In genomic region chr11:75486601-75487285, GRCm38 (mm10) we compare ENCODE assay signal across 8 mouse cellular contexts. TPM values are rescaled to one million over a fixed set of nuclear protein-coding genes. Genes with fewer than 3 reads are reported as not detected.
DNase-seq lines count a peak whose midpoint lies in the region; ATAC-seq and TF ChIP-seq lines count a peak whose summit lies in the region.

Gene Prpf8 (plus strand): TSS chr11:75486816.

- under 1% methylated on average over 52 of the region's 52 CpGs for WGBS in forebrain, embryonic 10.5 days
- under 1% methylated on average over 52 of the region's 52 CpGs for WGBS in heart, embryonic 15.5 days
- under 1% methylated on average over 52 of the region's 52 CpGs for WGBS in liver, embryonic 14.5 days (ENCODE audit: insufficient replicate concordance)
- WGBS in neural tube, embryonic 11.5 days = under 1% methylated on average over 50 of the region's 52 CpGs
- WGBS in stomach, postnatal 0 days = under 1% methylated on average over 52 of the region's 52 CpGs

- peak within 1 kb of the TSS; percentile 83 for H3K4me2 ChIP-seq in heart, embryonic 15.5 days
- H3K4me2 ChIP-seq in liver, embryonic 14.5 days (ENCODE audit: low read depth) = peak within 1 kb of the TSS; percentile 99
- H3K4me2 ChIP-seq in neural tube, embryonic 11.5 days (ENCODE audit: low read depth) = peak within 1 kb of the TSS; percentile 76
- peak within 1 kb of the TSS; percentile 85 for H3K4me2 ChIP-seq in stomach, postnatal 0 days (replicated peaks; ENCODE audit: low read depth)

- H3K27me3 ChIP-seq in forebrain, embryonic 10.5 days (ENCODE audit: poor library complexity, severe bottlenecking) = 0 out of 2 replicates have a peak, but pooled peaks cover 4% of the 10 kb centered on the region
- H3K27me3 ChIP-seq in heart, embryonic 15.5 days = peaks cover 5% of the 10 kb centered on the region; the same call in 1 of the 2 replicates
- no peaks in the 10 kb centered on the region for H3K27me3 ChIP-seq in liver, embryonic 14.5 days (ENCODE audit: control insufficient read depth, insufficient read depth, low read length)
- H3K27me3 ChIP-seq in neural tube, embryonic 11.5 days (ENCODE audit: control insufficient read depth, insufficient read depth, low read length) = no peaks in the 10 kb centered on the region
- H3K27me3 ChIP-seq in stomach, postnatal 0 days (ENCODE audit: control insufficient read depth, insufficient read depth, low read length) = no peaks in the 10 kb centered on the region

- peaks cover 43% of the 10 kb centered on the region for H3K36me3 ChIP-seq in forebrain, embryonic 10.5 days (replicated peaks)
- peaks cover 27% of the 10 kb centered on the region for H3K36me3 ChIP-seq in heart, embryonic 15.5 days
- peaks cover 31% of the 10 kb centered on the region for H3K36me3 ChIP-seq in liver, embryonic 14.5 days (replicated peaks; ENCODE audit: control insufficient read depth, insufficient read depth, low read depth)
- H3K36me3 ChIP-seq in neural tube, embryonic 11.5 days (ENCODE audit: control insufficient read depth, insufficient read depth, low read length) = peaks cover 18% of the 10 kb centered on the region
- peaks cover 24% of the 10 kb centered on the region for H3K36me3 ChIP-seq in stomach, postnatal 0 days (ENCODE audit: control insufficient read depth, insufficient read depth, low read length)

- H3K9ac ChIP-seq in heart, embryonic 15.5 days = peak within 1 kb of the TSS; percentile 93
- H3K9ac ChIP-seq in liver, embryonic 14.5 days (replicated peaks) = peak within 1 kb of the TSS; percentile 97
- peak within 1 kb of the TSS; percentile 97 for H3K9ac ChIP-seq in neural tube, embryonic 11.5 days (ENCODE audit: low read length)
- peak within 1 kb of the TSS; percentile 98 for H3K9ac ChIP-seq in stomach, postnatal 0 days (ENCODE audit: low read length)

- peak within 1 kb of the TSS; percentile 91 for H3K4me3 ChIP-seq in forebrain, embryonic 10.5 days
- peak within 1 kb of the TSS; percentile 93 for H3K4me3 ChIP-seq in heart, embryonic 15.5 days
- H3K4me3 ChIP-seq in liver, embryonic 14.5 days (ENCODE audit: insufficient read depth in 1 of 2, low read depth in 2 of 2, low read length in 2 of 2) = peak within 1 kb of the TSS; percentile 74 to 100
- H3K4me3 ChIP-seq in neural tube, embryonic 11.5 days (ENCODE audit: low read depth, low read length) = peak within 1 kb of the TSS; percentile 99
- H3K4me3 ChIP-seq in stomach, postnatal 0 days (ENCODE audit: low read depth, low read length) = peak within 1 kb of the TSS; percentile 98

- no peaks in the 10 kb centered on the region for H3K9me3 ChIP-seq in forebrain, embryonic 10.5 days
- H3K9me3 ChIP-seq in heart, embryonic 15.5 days (replicated peaks) = no peaks in the 10 kb centered on the region
- H3K9me3 ChIP-seq in liver, embryonic 14.5 days (ENCODE audit: control insufficient read depth, low read length) = no peaks in the 10 kb centered on the region
- H3K9me3 ChIP-seq in neural tube, embryonic 11.5 days (ENCODE audit: control insufficient read depth, low read length) = no peaks in the 10 kb centered on the region
- H3K9me3 ChIP-seq in stomach, postnatal 0 days (ENCODE audit: control insufficient read depth, low read length) = no peaks in the 10 kb centered on the region

- ATAC-seq in CD4-positive, CD25-positive, alpha-beta regulatory T cell, adult 4 months = peak; percentile 100
- peak; percentile 99 for ATAC-seq in heart, embryonic 15.5 days (replicated peaks; ENCODE audit: insufficient number of reproducible peaks, insufficient read depth, low FRiP score, low read depth)
- ATAC-seq in liver, embryonic 14.5 days (ENCODE audit: insufficient read depth) = peak; percentile 98
- ATAC-seq in neural tube, embryonic 11.5 days (ENCODE audit: insufficient read depth, low FRiP score, low TSS enrichment) = peak; percentile 99
- ATAC-seq in stomach, postnatal 0 days (ENCODE audit: low FRiP score, low TSS enrichment) = peak; percentile 100

- peaks cover 18% of the 10 kb centered on the region for H3K4me1 ChIP-seq in forebrain, embryonic 10.5 days
- H3K4me1 ChIP-seq in heart, embryonic 15.5 days (replicated peaks) = peaks cover 13% of the 10 kb centered on the region
- H3K4me1 ChIP-seq in liver, embryonic 14.5 days (replicated peaks; ENCODE audit: control insufficient read depth in 2 of 2, insufficient read depth in 2 of 2, low read length in 1 of 2) = peaks cover 8 to 11% of the 10 kb centered on the region in 2 experiments
- peaks cover 8% of the 10 kb centered on the region for H3K4me1 ChIP-seq in neural tube, embryonic 11.5 days (ENCODE audit: control insufficient read depth, insufficient read depth, low read length)
- peaks cover 6% of the 10 kb centered on the region for H3K4me1 ChIP-seq in stomach, postnatal 0 days (replicated peaks; ENCODE audit: control insufficient read depth, insufficient read depth)

- peak within 1 kb of the TSS; percentile 97 for H3K27ac ChIP-seq in forebrain, embryonic 10.5 days
- peak within 1 kb of the TSS; percentile 74 for H3K27ac ChIP-seq in heart, embryonic 15.5 days
- peak within 1 kb of the TSS; percentile 55 for H3K27ac ChIP-seq in liver, embryonic 14.5 days
- H3K27ac ChIP-seq in neural tube, embryonic 11.5 days (ENCODE audit: low read depth, low read length) = peak within 1 kb of the TSS; percentile 62; the same call in 1 of the 2 replicates
- peak within 1 kb of the TSS; percentile 84 for H3K27ac ChIP-seq in stomach, postnatal 0 days (replicated peaks)

- TF ChIP-seq CTCF in liver, embryonic 14.5 days (IDR thresholded peaks at IDR 0.05; ENCODE audit: low read depth) = no peak
- no peak for TF ChIP-seq CTCF in stomach, postnatal 0 days (IDR thresholded peaks at IDR 0.05; ENCODE audit: low read depth)

- TF ChIP-seq EP300 in liver, embryonic 14.5 days (IDR thresholded peaks at IDR 0.05; ENCODE audit: low read depth) = no peak
- TF ChIP-seq EP300 in stomach, postnatal 0 days (optimal IDR thresholded peaks at IDR 0.05) = no peak

- peak; percentile 96 for DNase-seq in c-Kit-negative CD71-positive TER-119-positive erythroid progenitor cells, embryonic 14.5 days (ENCODE audit: low read depth, low spot score)
- peak; percentile 95 for DNase-seq in forebrain, embryonic 10.5 days (ENCODE audit: extremely low spot score, low spot score)
- peak; percentile 97 for DNase-seq in kidney, postnatal 25 days
- peak; percentile 96 to 97 (median 97) for DNase-seq in liver, embryonic 14.5 days (ENCODE audit: low read depth in 3 of 3, low spot score in 3 of 3)
- peak; percentile 96 for DNase-seq in neural tube, embryonic 11.5 days (ENCODE audit: low spot score)
- peak; percentile 97 for DNase-seq in stomach, postnatal 0 days (ENCODE audit: low spot score)

RNA-seq across cellular contexts. Expression of gene Prpf8, which starts in this region (rescaled TPM):
- polyA plus RNA-seq in CD4-positive, CD25-positive, alpha-beta regulatory T cell, adult 4 months (2017; shearing (Covaris generic)) = 10 to 100 TPM; 37.0 to 42.3 TPM
- polyA plus RNA-seq in forebrain, embryonic 10.5 days (2016; fragmentation: Nextera tagmentation; extraction: Ambion mirVana) = 77.5 and 78.7 TPM in 2 replicates
- 24.8 and 37.1 TPM in 2 replicates for polyA plus RNA-seq in heart, embryonic 15.5 days (2015; fragmentation: Nextera tagmentation; extraction: Ambion mirVana)
- polyA plus RNA-seq in liver, embryonic 14.5 days (2012; rRNA removed) = 34.2 and 38.1 TPM in 2 replicates
- 34.2 and 42.2 TPM in 2 replicates for polyA plus RNA-seq in liver, embryonic 14.5 days (2014; fragmentation: Nextera tagmentation; extraction: Ambion mirVana)
- 113 and 123 TPM in 2 replicates for polyA plus RNA-seq in neural tube, embryonic 11.5 days (2014; fragmentation: Nextera tagmentation; extraction: Ambion mirVana)
- polyA plus RNA-seq in stomach, postnatal 0 days (2015; fragmentation: Nextera tagmentation; extraction: Ambion mirVana) = 15.8 and 16.0 TPM in 2 replicates

Comparison
In these comparisons a context has a peak if more than half of its experiments do, and no peak if none do; other contexts are left out.
1. Peak in every context shown above with its lines: DNase-seq, ATAC-seq, H3K4me3 ChIP-seq and H3K27ac ChIP-seq.